12 mouse cellular contexts compared by ENCODE assay signal in the genomic region with DNA sequence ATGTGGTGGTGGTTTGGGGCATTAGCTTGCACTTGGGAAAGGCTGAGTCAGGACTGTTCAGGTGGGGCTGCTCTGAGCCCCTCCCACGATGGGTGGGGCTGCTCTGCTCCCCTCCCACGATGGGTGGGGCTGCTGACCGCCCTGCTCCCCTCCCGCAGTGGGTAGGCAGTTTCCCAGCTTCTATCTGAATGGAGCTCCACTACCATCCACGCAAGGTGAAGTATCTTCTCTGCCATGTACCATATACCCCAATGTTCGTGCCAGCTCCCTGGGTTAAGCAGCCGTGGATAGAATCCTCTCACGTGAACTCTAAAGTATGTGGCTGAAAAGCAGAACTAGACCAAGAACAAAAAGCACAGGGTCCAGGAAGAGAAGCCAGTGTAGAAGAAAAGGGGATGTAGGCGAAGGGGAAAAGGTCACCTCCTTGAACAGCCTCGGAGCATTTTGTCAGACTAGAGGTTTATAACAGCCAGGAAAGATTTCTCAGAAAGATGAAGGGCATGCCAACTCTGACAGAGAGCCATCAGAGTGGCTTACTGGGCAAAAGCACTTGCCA. TPM values are rescaled to one million over a fixed set of nuclear protein-coding genes. Genes with fewer than 3 reads are reported as not detected.
DNase-seq lines count a peak whose midpoint lies in the region; ATAC-seq and TF ChIP-seq lines count a peak whose summit lies in the region.
"Had no signal": no experiment of that assay in that cellular context is flagged by ENCODE, and none has a peak within 500 bp of the region (broad histone marks: within the 10 kb centered on the region; RNA-seq: fewer than 3 reads in every experiment).

No protein-coding gene starts in this region.

- H3K9ac ChIP-seq in stomach, embryonic 14.5 days (replicated peaks; ENCODE audit: low read depth, low read length), result no peak overlapping the region
- no peak overlapping the region for H3K9ac ChIP-seq in stomach, postnatal 0 days (ENCODE audit: low read length)

- ATAC-seq in stomach, embryonic 14.5 days (ENCODE audit: insufficient number of reproducible peaks, insufficient read depth, low FRiP score, low read depth), result peak; percentile 46; the same call in 1 of the 2 replicates
- no peak for ATAC-seq in stomach, postnatal 0 days (ENCODE audit: low FRiP score, low TSS enrichment)
- peak; percentile 81 for ATAC-seq in megakaryocyte, adult 5-6 weeks (ENCODE audit: poor library complexity, severe bottlenecking)
- ATAC-seq: activated CD4-positive, CD25-positive, alpha-beta regulatory T cell, adult 4 months; forebrain, embryonic 16.5 days had no signal

- DNase-seq in stomach, postnatal 0 days (ENCODE audit: low spot score), result no peak
- DNase-seq in c-Kit-positive CD71-positive TER-119-positive erythroid progenitor cells, embryonic 14.5 days (ENCODE audit: low spot score), result peak; percentile 74
- DNase-seq in lung, postnatal 10 days, result no peak
- no peak for DNase-seq in left cerebral cortex, postnatal 10 days (ENCODE audit: extremely low spot score in 1 of 2, low spot score in 2 of 2)
- no peak for DNase-seq in urinary bladder, postnatal 10 days (ENCODE audit: low spot score)
- DNase-seq: heart, postnatal 14 days; kidney, postnatal 36 days; thymus, postnatal 25 days had no signal

- H3K36me3 ChIP-seq in stomach, embryonic 14.5 days (ENCODE audit: control insufficient read depth, insufficient read depth, low read length), result no peaks in the 10 kb centered on the region
- H3K36me3 ChIP-seq in stomach, postnatal 0 days (ENCODE audit: control insufficient read depth, insufficient read depth, low read length), result no peaks in the 10 kb centered on the region

- H3K4me2 ChIP-seq in stomach, embryonic 14.5 days (replicated peaks; ENCODE audit: low read depth, low read length), result no peak overlapping the region
- no peak overlapping the region for H3K4me2 ChIP-seq in stomach, postnatal 0 days (replicated peaks; ENCODE audit: low read depth)

- H3K4me3 ChIP-seq in stomach, embryonic 14.5 days (ENCODE audit: low read depth, low read length), result no peak overlapping the region
- H3K4me3 ChIP-seq in stomach, postnatal 0 days (ENCODE audit: low read depth, low read length), result no peak overlapping the region

- H3K27me3 ChIP-seq in stomach, embryonic 14.5 days (ENCODE audit: control insufficient read depth, insufficient read depth, low read length), result no peaks in the 10 kb centered on the region
- H3K27me3 ChIP-seq in stomach, postnatal 0 days (ENCODE audit: control insufficient read depth, insufficient read depth, low read length), result no peaks in the 10 kb centered on the region

- H3K27ac ChIP-seq in stomach, embryonic 14.5 days (ENCODE audit: low read length), result no peak overlapping the region
- no peak overlapping the region for H3K27ac ChIP-seq in stomach, postnatal 0 days (replicated peaks)

- no peak for TF ChIP-seq CTCF in stomach, postnatal 0 days (IDR thresholded peaks at IDR 0.05; ENCODE audit: low read depth)

- H3K4me1 ChIP-seq in stomach, embryonic 14.5 days (ENCODE audit: control insufficient read depth, insufficient read depth, low read length), result peaks cover 14% of the 10 kb centered on the region
- no peaks in the 10 kb centered on the region for H3K4me1 ChIP-seq in stomach, postnatal 0 days (replicated peaks; ENCODE audit: control insufficient read depth, insufficient read depth)

- no peak for TF ChIP-seq EP300 in stomach, postnatal 0 days (optimal IDR thresholded peaks at IDR 0.05)

- 66% methylated on average over 10 of the region's 10 CpGs for WGBS in stomach, embryonic 14.5 days
- WGBS in stomach, postnatal 0 days, result 67% methylated on average over 10 of the region's 10 CpGs

- intact Hi-C loops in left cerebral cortex, postnatal 10 days (cut with DNase I), result no loop called here

- H3K9me3 ChIP-seq in stomach, embryonic 14.5 days (ENCODE audit: control insufficient read depth, low read depth, low read length), result no peaks in the 10 kb centered on the region
- no peaks in the 10 kb centered on the region for H3K9me3 ChIP-seq in stomach, postnatal 0 days (ENCODE audit: control insufficient read depth, low read length)

RNA-seq across cellular contexts. Expression of gene Zfp217, which starts 54.0 kb away (rescaled TPM):
- polyA plus RNA-seq in stomach, embryonic 14.5 days (2014; fragmentation: Nextera tagmentation; extraction: Ambion mirVana), result 4.1 and 4.5 TPM in 2 replicates
- 1.5 and 1.7 TPM in 2 replicates for polyA plus RNA-seq in stomach, postnatal 0 days (2015; fragmentation: Nextera tagmentation; extraction: Ambion mirVana)
- 40.4 and 52.3 TPM in 2 replicates for total RNA-seq in megakaryocyte, adult 5-6 weeks (2015)
- 50.9 and 62.5 TPM in 2 replicates for total RNA-seq in megakaryocyte, adult 5-6 weeks (2017)
- 1 to 10 TPM; 4.1 TPM for total RNA-seq in left cerebral cortex, postnatal 10 days (2021)

Comparison
In these comparisons a context has a peak if more than half of its experiments do, and no peak if none do; other contexts are left out.
1. RNA of gene Zfp217, which starts 54.0 kb away (total RNA-seq): 40.4 to 62.5 TPM in megakaryocyte, adult 5-6 weeks; 4.1 TPM in left cerebral cortex, postnatal 10 days; every median in the first group is over 4 times any median in the second.